Mouse (Mus musculus) layer of hippocampus, adult 18-20 months (tissue): ENCODE measurements around the gene Gmds. TPM values are rescaled to one million over a fixed set of nuclear protein-coding genes. Genes with fewer than 3 reads are reported as not detected.
A peak's percentile ranks its signal among the peaks of the same experiment; 100 is the strongest.

Experiments
- DNase-seq, 2 experiments: peaks; one replicate each; pipeline ENCODE4 v3.0.0; 2022; ENCODE audit warnings: low spot score in 2 of 2
- total RNA-seq, 2 experiments: library from RNA; stranded (reverse); gene quantifications; 2 replicates each; pipeline ENCODE4 v1.2.3; 2021

Gmds gene
- total RNA-seq, 2 experiments from 2014 or later = 12.5 to 14.9 TPM

DNA sequence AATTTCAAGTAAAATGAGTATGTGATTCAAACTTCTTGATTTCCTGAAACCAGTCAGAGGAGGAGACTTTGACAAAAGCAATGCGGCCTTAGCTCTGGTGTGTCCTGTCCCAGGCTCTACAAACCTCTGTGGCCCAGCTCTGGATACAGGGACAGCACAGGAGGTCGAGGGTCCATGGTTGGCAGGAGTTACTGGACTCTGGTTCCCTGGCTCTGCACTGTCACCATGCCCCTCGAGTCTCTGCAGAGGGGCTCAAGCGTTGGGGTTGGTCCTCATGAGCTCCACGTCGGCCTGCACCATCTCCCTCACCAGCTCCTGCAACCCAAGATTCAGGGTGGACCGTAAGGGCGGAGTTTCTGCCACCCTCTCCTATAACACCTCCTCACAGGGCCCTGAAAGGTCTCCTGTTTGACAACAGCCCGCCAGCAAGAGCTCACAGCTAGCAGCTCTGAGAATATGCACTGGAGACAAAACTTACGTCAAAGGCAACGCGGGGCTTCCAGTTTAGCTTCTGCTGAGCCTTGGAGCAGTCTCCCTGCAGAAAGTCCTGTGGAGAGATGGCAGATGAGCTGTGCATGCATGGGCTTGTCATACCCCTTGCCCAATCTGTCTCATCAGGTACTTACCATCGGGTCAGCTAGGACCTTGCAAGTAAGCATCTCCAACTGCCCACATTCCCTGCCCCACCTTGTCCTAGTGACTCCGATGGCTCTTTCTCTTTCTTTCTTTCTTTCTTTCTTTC, 518.7 kb downstream of the Gmds start:
- DNase-seq = no peak

DNA sequence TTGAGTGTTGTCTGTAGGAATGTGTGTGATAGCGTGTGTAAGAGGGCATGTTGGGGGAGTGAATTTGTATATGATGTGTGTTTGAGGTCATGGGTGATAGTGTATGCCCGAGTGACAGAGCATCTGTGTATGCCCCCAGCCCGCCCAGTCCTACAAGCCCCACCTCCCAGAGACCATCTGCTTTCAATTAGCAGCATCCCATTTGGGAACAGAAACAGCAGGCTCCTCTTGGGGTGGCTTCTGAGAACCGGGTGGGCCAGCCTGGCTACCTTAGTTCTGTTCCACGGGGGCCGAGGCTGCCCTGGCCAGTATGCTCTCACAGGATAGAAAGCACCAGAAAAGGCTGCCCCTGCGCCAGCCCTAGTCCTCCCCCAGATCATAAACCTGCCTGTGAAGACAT, 520.2 kb downstream of the Gmds start:
- no peak for DNase-seq

DNA sequence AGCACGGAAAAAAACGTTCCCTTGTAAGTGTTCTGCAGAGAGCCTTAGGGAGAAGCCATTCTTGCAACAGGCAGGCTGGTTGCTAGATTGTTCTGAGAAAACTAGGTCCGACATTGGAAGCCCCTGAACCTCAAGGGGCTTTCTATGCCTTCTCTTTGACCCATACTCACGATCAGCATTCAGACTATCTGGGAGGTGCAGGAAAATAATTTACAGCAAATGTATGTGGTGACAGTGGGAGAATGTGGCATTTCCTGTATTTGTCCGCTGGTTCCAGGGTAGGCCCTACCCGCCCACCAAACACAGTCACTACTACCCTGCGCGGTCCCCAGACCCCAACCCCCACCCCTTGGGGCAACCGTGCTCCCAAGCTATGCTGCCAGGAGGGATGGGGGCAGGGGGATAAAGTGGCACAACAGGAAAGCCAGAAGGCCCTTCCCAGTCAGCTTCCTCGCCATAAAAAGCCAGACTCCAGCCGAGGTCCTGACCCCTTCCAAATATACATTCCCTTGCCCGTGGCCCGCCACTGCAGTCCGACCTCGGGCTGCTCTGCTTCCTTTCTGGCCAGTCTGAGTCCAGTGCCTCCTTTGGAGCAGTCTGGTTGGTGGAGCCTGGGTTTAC, 523.0 kb downstream of the Gmds start:
- DNase-seq = no peak

DNA sequence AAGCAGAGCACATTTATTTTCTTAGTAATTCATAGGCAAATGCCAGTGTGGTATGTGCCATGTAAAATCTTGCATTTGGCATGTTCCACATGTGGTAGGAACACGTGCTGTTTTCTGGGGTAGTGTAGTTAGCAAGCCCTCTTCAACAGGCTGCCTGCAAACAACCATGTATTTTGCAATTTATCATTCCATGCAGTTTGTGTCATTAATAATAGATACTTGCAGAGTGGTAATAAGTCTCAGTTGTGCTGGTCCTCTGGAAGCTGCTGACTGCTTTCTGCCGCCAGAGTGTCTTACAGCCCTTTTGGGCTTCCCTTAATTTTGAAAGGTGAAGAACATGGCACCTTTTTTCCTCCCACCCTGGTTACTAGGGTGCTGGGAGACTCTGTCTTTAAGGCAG, 525.8 kb downstream of the Gmds start:
- DNase-seq = no peak

DNA sequence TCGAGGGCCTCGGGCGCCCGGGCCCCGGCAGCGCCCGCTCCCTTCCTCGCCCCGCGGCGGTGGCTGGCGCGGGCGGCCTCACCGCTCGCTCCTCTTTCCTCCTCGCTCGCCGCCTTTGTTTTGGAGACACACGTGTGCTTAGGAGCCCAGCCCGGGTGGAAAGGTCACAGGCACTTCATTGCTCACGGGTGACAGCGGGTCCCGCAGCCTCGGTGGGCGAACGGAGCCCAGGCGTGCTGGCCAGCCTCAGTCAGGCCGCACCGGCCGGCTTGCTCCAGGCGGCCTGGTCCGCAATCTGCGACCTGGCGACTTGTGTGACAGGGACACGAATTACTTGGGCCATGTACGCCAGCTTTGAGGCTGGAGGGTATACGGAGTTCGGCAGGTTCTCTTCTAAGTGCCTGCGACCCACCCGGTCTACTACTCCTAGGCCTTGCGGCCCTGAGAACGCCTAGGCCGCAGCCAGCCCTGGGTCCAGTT, 527.0 kb downstream of the Gmds start:
- no peak for DNase-seq

DNA sequence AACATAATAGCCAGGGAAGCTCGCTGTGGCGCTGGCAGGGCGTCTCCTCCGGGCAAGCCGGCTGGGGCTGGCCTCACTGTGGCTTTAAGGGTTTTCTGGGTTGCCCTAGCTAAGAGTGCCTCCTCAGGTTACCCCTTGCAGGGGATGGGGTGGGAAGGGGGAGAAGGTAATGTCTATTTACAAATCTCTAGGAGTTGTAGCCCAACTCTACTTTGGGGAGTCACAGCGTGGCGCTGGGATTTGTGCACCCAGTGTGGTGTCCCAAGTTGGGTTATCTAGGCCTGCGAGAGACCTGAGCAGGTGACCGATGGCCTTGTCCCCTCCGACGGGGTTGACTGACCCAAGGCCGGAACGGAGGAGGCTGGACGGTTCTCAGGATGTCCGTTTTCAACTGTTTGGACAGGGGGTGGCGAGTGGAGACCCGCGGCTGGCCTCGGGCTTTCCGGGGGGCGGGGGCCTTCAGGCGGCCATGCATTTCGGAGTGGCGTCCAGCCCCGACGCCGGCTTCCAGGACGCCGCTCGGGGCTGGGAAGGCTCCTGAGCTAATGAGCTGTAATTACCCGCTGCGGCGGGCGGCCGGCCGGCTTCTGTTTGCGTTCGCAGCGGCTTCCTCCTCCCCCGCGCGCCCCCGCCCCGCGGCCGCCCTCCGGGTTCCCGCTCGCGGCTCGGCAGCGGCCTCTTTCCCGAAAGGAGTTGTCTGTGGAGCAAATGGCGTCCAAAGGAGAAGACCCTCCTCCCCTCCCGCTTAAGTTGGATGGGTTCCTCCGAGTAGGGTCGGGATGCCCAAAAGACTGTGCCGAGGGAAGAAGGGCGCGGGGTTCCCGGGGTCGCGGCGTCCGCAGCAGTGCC, 527.6 kb downstream of the Gmds start:
- no peak for DNase-seq

DNA sequence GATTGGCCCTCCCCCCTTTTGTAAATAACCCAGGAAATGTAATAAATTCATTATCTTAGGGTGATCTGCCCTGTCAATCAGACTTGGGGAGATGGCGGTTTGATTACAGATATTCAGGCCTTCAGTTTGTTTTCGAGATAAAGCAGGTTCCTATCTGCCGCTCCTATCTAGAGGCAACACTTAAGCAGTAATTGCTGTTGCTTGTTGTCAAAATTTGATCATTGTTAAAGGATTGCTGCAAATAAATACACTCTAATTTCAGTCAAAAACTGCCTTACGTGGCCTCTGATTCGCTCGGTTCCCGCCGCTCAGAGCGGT, 528.2 kb downstream of the Gmds start:
- DNase-seq = no peak

DNA sequence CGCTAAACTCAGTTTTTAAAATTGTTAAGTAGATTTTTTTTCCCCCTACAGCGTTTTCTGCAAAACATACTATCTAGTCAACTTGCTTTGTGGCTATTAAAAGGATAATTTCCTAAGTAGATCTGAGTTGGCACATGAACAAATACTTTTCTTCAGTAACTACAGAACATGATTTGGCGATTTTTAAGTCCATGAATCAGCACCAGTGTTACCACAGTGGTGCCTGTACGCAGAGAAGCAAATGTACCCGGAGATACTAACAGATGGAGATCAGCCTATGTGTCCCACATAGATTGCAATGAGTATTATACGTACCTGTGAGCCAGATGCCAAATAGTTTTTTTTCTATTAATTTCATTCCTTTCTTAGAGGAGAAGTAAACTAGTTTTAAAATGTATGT, 528.8 kb downstream of the Gmds start:
- no peak for DNase-seq

DNA sequence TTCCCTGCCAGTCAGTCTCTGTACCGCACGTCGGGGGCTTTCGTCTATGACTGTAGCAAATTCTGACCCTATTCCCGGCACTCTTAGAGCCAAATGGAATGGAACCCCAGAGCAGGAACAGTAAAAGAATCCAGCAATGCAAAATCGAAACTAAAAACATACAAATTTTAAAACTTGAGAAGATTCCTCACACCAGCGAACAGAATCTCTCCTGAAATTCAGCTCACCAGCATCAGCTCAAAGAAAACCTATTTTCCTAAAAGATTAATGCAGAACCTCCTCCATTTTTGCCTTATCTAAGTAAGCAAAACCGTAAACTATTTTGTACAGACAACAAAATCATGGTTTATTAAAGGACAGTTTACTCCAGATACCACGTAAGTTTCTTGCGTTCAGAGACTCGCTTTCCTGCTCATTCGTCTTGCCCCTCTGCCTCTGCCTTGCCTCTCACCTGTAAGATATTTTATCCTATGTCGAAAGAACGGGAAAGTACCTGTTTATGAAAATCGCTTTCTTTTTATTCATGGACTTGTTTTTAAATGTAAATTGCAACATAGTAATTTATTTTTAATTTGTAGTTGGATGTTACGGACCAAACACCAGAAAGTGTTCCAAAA, 529.6 kb downstream of the Gmds start:
- DNase-seq = no peak

DNA sequence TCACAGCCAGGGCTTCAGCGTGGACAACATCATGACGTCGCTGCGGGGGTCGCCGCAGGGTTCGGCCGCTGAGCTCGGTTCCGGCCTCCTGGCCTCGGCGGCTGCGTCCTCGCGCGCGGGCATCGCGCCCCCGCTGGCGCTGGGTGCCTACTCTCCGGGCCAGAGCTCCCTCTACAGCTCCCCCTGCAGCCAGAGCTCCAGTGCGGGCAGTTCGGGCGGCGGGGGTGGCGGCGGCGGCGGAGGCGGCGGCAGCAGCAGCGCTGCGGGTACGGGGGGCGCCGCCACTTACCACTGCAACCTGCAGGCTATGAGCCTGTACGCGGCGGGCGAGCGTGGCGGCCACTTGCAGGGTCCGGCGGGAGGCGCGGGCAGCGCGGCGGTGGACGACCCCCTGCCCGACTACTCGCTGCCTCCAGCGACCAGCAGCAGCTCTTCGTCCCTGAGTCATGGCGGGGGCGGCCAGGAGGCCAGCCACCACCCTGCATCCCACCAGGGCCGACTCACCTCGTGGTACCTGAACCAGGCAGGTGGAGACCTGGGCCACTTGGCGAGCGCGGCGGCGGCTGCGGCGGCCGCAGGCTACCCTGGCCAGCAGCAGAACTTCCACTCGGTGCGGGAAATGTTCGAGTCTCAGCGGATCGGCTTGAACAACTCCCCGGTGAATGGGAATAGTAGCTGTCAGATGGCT, 530.3 kb downstream of the Gmds start:
- DNase-seq = no peak

DNA sequence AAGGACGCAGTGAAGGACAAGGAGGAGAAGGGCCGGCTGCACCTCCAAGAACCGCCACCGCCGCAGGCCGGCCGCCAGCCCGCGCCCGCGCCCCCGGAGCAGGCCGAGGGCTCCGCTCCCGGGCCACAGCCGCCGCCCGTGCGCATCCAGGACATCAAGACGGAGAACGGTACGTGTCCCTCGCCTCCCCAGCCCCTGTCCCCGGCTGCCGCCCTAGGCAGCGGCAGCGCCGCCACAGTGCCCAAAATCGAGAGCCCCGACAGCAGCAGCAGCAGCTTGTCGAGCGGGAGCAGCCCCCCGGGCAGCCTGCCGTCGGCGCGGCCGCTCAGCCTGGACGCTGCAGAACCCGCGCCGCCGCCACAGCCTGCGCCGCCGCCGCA, 530.8 kb downstream of the Gmds start:
- no peak for DNase-seq

DNA sequence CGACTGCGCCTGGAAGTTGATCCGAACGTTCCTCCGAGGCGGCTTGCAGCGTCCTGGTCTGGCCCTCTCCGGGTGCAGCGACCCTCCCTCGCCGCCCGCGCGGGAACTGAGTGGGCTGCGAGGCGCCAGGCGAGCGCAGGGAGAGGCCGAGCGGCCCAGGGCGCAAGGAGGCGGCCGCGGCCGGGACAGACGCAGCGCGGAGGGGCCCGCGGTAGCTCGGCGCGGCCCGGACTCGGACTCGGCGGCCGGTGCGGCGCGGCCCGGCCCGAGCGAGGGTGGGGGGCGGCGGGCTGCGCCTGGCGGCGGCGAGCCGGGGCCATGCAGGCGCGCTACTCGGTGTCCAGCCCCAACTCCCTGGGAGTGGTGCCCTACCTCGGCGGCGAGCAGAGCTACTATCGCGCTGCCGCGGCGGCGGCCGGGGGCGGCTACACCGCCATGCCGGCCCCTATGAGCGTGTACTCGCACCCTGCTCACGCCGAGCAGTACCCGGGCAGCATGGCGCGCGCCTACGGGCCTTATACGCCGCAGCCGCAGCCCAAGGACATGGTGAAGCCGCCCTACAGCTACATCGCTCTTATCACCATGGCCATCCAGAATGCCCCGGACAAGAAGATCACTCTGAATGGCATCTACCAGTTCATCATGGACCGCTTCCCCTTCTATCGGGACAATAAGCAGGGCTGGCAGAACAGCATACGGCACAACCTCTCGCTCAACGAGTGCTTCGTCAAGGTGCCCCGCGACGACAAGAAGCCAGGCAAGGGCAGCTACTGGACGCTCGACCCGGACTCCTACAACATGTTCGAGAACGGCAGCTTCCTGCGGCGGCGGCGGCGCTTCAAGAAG, 531.4 kb downstream of the Gmds start:
- DNase-seq = no peak

DNA sequence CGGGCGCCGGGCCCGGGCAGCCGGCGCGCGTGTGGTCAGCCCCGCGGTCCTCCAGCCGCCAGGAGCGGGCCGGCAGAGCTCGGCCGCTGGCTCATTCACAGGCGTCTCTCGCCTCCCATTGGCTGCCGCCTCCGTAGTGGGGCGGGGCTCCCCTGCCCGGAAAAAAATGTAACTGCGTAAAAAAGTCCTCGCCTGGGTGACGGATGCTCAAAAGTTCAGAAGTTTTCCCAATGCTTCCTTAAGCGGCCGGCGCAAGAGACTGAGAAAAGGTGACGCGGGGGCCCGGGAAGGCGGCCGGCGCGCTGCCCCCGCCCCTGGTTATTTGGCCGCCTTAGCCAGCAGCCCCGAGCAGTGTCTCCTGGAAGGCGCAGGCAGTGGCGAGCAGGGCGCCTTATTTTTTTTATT, 532.1 kb downstream of the Gmds start, which contains the start of gene Foxc1:
Foxc1 (plus strand) TSS at position 206 of the 405 bp plus-strand sequence.
- peak in 1 of 2 experiments; percentile 52 for DNase-seq

DNA sequence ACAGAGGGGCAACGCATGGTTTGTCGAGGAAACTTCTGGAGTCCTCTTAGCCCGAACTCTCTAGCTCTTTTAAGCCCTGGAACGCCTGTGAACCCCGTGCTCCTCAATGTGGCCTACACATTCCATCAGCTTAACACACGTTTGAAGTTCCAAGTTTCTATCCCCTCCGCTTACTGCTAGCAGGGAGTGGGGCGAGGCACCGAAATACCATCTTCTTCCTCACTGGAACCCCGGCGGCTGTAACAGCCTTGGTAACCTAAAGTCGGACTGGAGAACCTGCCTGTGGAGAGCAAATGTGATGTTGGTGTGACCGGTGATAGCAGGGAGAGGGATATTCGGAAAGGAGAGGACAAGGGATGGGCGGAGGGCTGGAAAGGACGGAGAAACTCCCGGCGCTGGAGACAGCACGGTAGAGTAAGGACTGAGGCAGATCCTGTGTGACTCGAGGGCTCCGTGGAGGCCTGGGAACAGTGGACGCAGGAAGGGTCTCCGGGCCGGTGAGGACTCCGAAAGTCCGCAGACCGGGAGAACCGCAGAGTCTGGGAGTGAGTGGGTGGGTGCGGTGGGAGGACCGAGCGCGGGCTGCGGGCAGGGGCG, 532.6 kb downstream of the Gmds start:
- DNase-seq = no peak

DNA sequence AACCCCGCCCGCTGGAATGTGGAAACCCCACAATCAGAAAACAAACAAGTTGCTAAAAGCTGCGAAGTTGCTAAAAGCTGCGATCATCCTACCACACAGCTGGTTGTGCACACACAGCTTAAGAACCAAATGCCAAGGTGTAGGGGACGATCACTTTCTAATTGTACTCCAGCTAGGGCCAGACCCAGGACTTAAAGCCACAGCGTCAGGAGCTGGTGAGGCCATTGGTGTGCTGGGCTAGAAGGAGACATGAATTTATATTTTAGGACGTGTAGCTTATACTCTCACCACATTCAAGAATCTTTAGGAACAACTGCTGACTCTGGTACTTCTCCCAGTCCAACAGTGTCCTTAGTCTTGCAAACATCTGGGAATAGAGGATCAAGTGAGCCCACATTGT, 534.0 kb downstream of the Gmds start:
- no peak for DNase-seq

DNA sequence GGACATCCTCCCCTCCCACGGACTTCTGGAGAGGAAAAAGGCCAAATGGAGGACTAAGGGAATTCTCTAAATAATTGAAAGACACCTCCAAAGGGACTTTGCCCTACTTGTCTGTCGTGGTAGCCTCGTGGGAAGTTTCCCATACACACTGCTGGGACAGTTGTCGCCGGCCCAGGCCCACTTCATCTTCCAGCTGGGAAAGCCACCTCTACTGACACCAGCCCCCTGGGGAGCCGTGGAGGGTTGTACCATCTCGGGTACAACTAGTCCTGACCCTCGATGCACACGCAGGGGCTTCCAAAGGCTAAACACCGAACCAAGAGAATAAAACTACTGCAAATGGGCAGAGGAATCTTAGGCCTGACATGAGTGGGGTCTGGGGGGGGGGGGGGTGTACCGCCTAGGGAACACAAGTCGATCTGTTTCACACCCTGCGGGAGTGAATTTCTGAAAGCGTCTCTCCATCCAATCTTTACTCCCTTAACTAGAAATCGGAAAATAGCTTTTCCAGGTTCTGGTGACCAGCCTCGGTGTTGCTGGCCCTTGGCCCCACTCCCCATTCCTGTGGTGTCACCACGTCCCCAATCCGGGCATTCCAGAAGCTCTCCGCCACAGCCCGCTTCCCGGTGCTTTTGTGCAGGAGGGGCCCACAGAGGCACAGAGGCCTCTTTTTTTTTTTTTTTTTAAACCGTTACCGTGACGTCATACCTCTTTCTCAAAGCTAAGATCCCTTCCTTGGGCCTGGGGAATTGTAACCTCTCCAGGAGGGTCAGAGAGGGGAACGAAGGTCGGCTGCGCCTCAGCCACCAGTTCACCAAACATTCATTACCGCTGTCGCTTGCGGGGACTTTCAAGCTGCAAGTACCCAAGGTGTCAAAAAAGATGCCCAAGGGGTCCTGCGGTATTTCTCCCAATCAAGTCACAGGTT, 535.1 kb downstream of the Gmds start:
- DNase-seq = no peak

DNA sequence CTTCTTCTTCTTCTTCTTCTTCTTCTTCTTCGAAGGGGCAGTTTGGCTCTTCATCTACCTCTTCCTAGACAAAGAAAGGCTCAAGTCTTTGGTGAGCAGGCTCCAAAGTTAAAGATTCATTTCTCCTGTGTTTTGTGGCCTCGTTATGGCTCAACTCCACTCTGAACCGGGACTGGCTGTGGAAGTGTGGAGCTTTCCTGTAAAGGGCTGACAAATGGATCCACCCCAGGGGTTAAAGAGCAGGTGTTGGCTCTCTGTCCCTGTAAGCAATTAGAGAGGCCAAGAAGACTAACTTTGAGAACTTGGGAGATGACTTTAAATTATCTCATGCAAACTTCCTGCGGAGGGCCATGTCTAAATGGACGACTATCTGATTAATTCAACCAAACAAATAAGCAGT, 536.1 kb downstream of the Gmds start:
- no peak for DNase-seq

DNA sequence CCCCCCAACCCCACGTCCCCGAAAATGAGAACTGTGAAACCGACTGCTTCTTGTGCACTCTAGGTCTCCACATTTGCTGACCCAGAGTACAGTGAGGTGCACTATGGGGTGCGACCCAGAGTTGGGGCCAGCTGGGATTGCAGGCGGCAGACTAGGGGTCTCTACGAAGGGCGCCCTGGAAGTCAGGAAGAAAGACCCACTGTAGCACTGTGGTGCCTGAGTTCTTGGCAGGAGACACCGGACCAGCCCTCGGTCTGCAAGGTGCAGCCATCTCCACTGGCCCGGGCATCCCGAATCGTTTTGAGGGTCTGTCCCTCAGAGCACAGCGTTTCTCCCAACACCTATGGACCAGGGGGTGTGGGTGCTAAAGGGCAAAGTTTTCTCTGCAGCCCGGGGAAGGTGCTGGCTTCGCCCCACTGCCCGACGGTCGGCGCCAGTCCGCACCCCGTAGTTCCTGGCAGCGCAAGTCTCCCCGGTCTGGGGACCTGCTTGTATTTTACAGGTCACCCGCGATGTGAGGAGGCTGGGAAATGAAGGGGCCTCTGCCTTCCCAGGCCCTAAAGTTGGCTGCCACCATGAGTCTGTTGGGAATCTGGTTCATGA, 536.7 kb downstream of the Gmds start:
- DNase-seq = no peak
